Mouse (Mus musculus) myocyte (in vitro differentiated cells): ENCODE measurements around the gene Gm15319. TPM values are rescaled to one million over a fixed set of nuclear protein-coding genes. Genes with fewer than 3 reads are reported as not detected.
A peak's percentile ranks its signal among the peaks of the same experiment; 100 is the strongest.
"Not testable (repeated sequence)": the region's sequence is repeated elsewhere in the genome, so short reads cannot be mapped to it uniquely, and the experiment has no call there.

ENCODE experiments used
- H3K27me3 ChIP-seq: one replicate; pipeline ENCODE4 v1.6.1; 2011; ENCODE audit not compliant: control insufficient read depth, insufficient read depth, insufficient read length
- H3K36me3 ChIP-seq: one replicate; pipeline ENCODE4 v1.6.1; 2011; ENCODE audit not compliant: control insufficient read depth, insufficient read depth
- H3K4me2 ChIP-seq: one replicate; pipeline ENCODE4 v1.6.1; 2011; ENCODE audit warnings: low read depth, control low read depth
- H3K4me3 ChIP-seq: one replicate; pipeline ENCODE4 v1.5.1; 2011; ENCODE audit warnings: mild to moderate bottlenecking, control low read depth, moderate library complexity
- H3K79me2 ChIP-seq: one replicate; pipeline ENCODE4 v1.6.1; 2011; ENCODE audit not compliant: control insufficient read depth, insufficient read depth
- H3ac ChIP-seq: one replicate; pipeline ENCODE4 v1.6.1; 2011; ENCODE audit not compliant: control insufficient read depth, insufficient read length
- POLR2A ChIP-seq: IDR thresholded peaks from one replicate; pipeline ENCODE4 v1.6.1; 2011; ENCODE audit warnings: low read depth, mild to moderate bottlenecking, control low read depth, moderate library complexity; ENCODE audit not compliant: insufficient read length
- polyA plus RNA-seq: library from polyadenylated mRNA; unstranded; fragments of >200 nt; fragmentation: generic; extraction: Trizol; gene quantifications from one replicate; pipeline ENCODE4 v1.2.1, GENCODE M21; 2012; ENCODE audit warnings: missing spikeins

Gene Gm15319
- polyA plus RNA-seq, 1 experiment, result not detected

DNA sequence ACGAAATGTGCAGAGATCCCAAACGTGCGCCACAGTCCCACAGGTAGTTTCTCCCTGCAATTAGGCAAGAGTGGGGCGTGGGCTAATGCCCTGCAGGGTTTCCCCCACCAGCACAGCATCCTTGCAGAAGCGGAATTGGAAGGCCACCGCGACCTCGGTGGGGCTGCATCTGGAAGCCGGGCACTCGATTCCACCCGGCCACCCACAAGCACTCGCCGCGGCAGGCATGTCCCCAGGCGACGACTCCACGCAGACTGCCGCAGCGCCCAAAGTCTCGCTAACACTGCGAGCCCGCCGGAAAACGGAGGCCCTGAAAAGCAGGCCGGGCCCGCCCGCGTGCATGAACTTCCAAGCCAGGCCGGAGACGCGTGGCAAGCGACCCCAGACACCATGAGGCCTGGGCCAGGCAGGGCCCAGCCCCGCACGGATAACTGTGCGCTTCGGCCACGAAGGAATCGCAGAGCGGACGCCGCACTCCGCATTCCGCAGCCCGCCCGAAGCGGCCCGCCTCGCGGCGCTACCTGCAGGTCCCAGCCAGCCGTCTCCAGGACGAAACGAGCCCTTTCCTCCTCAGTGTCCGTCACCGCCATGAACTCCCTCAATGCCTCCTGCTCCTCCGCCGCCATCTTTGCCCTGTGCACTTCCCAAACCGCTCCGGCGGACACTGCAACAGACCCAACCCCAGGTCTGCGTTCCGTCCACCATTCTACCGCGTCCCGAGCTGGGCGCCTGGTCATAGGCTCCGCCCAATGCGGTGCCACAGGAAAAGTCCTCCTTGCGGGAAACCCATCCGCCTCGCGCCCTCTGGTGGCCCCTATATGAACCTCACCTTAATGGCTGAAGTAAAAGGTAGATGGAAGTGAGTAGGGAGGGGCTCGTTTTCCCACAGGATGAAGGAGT, 66.0 kb downstream of the Gm15319 start:
- H3K4me3 ChIP-seq, result peak overlapping the region; percentile 17
- H3K27me3 ChIP-seq, H3K79me2 ChIP-seq, H3K36me3 ChIP-seq: not testable (repeated sequence)
- peak overlapping the region; percentile 35 for H3ac ChIP-seq
- H3K4me2 ChIP-seq, result peak overlapping the region; percentile 2
- peak; percentile 41 for TF ChIP-seq POLR2A

DNA sequence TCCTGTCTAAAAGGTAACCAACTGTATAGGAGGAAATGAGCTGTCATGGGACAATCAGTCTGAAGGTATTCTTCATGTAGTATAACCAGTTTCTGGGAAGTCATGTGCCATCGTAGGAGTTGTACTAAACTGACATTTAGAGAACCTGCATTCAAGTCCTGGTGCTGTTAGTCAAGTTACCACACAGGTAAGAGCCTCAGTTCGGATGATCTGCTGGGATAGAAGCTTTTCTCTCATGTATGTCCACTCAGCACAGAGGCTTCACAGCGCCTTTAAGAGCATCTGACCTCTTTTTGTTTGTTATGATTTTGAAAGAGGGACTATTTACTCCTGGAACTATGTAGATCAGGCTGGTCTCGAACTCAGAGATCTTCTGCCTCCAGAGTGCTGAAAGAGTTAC, 67.1 kb downstream of the Gm15319 start:
- not testable (repeated sequence) for H3K36me3 ChIP-seq, H3K27me3 ChIP-seq, H3K4me3 ChIP-seq, H3K4me2 ChIP-seq, H3K79me2 ChIP-seq, H3ac ChIP-seq

DNA sequence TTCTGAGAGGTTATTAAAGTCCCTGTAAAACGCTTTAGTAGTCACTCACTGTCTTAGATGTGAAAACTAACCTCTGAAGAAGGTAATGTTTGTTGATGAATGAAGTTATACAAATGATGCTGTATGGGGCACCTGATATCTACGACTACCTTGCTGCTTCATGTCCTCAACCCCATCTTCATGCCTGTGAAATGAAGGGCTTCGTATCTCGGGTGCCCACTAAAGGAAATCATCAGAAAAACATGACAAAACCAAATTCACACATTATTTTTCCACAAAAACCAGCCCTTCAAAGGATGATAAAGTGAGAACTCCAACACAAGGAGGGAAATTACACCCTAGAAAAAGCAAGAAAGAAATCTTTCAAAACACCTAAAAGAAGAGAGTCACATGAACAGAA, 68.2 kb downstream of the Gm15319 start:
- not testable (repeated sequence) for H3K4me2 ChIP-seq, H3K4me3 ChIP-seq, H3K79me2 ChIP-seq, H3K27me3 ChIP-seq, H3ac ChIP-seq, H3K36me3 ChIP-seq

DNA sequence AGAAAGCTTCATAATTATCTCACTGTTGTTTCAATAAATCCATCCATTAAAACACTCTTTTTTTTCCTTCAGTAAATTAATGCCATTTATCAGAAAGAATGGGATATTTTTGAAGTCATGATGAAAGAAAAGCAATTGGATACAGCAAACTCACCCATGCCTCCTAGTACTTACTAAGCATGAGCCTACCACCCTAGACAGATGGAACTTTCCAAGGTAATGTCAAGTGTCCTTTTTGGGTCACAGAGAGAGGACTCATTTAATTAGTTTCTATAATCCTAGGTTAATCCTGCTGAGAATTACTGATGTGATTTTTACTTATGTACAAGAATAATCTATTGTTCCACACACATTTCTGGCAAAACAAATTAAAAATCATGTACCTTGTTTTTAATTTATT, 69.0 kb downstream of the Gm15319 start:
- H3ac ChIP-seq, H3K27me3 ChIP-seq, H3K79me2 ChIP-seq, H3K36me3 ChIP-seq, H3K4me2 ChIP-seq, H3K4me3 ChIP-seq: not testable (repeated sequence)

DNA sequence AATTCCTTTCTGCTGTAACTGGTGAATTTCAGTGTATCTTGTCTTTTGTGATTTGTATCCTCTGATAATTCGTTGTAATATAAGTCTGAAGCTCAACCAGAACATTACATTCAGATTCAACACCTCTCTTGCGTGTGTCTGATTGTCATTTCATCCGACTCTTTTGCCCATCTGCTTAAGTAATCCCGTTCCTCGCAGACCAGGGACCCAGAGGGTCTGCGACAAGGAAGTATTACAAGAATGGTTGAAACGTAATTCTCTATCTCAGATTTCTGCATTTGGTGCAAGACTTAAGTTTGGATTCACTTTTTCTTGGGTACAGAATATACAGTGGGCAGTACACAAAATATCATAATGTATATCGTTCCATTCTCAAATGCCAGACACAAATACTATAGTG, 73.0 kb downstream of the Gm15319 start:
- not testable (repeated sequence) for H3K4me2 ChIP-seq, H3K27me3 ChIP-seq, H3K36me3 ChIP-seq, H3ac ChIP-seq, H3K4me3 ChIP-seq, H3K79me2 ChIP-seq

DNA sequence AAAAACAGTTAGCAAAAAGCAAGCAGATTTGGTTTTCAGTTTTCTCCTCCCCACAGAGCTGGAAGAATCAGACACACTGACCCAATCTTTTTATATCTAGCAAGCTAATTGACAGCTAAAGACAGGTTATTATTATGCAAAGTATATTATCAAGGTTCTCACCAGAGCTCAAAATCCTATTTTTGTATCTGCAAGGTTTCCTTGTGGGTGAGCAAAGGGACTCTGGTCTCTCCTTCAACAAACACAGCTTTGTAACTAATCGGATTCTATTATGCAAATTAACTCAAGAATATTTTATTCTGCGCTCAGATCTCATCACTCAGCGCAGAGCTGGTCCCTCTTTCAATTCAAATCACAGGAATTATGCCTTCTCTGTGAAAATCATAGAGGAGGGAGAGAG, 74.1 kb downstream of the Gm15319 start:
- not testable (repeated sequence) for H3K4me2 ChIP-seq, H3K4me3 ChIP-seq, H3K36me3 ChIP-seq, H3K27me3 ChIP-seq, H3ac ChIP-seq, H3K79me2 ChIP-seq

DNA sequence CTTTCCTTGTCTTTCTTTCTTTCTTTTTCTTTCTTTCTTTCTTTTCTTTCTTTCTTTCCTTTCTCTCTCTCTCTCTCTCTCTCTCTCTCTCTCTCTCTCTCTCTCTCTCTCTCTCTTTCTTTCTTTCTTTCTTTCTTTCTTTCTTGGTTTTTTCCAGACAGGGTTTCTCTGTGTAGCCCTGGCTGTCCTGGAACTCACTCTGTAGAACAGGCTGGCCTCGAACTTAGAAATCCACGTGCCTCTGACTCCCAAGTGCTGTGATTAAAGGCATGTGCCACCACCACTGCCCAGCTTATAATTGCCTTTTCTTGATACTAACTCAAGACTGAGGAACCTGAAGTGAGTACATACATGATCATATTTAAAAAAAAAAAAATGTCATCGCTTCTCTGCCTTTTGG, 75.3 kb downstream of the Gm15319 start:
- H3K4me3 ChIP-seq, H3K27me3 ChIP-seq, H3K79me2 ChIP-seq, H3K36me3 ChIP-seq, H3ac ChIP-seq, H3K4me2 ChIP-seq: not testable (repeated sequence)
